Mouse (Mus musculus) lung, adult 2 months (tissue): ENCODE measurements around the gene Tmem30c. TPM values are rescaled to one million over a fixed set of nuclear protein-coding genes. Genes with fewer than 3 reads are reported as not detected.

Experiments
- DNase-seq: peaks from one replicate; pipeline ENCODE4 v3.0.0; 2022
- H3K4me1 ChIP-seq: fragments of 200-500 bp; 2 replicates; pipeline ENCODE4 v1.6.1; 2011; ENCODE audit warnings: low read length; ENCODE audit not compliant: control insufficient read depth, insufficient read depth
- H3K4me3 ChIP-seq: fragments of 200-500 bp; replicated peaks from 2 replicates; pipeline ENCODE3; 2011; ENCODE audit warnings: low read depth, mild to moderate bottlenecking, control low read depth, low read length; ENCODE audit errors: extremely low read depth
- CTCF ChIP-seq: fragments of 200-500 bp; IDR thresholded peaks from 2 replicates; pipeline ENCODE4 v1.5.1; 2011; ENCODE audit warnings: mild to moderate bottlenecking, low read length, control low read depth; ENCODE audit not compliant: insufficient read depth
- POLR2A ChIP-seq: fragments of 200-500 bp; IDR thresholded peaks from 2 replicates; pipeline ENCODE4 v1.6.1; 2011; ENCODE audit warnings: low read depth, mild to moderate bottlenecking, control low read depth, low read length, borderline replicate concordance; ENCODE audit errors: extremely low read depth
- WGBS: fragments of 180-500 bp; shearing (Covaris S2); methylation state at CpG from one replicate; pipeline ENCODE4 v1.1.7; 2018; 5-methylcytosine and 5-hydroxymethylcytosine counted together
- polyA plus RNA-seq: library from polyadenylated mRNA; depleted of rRNA; stranded (reverse); fragments of >200 nt; gene quantifications from 2 replicates; pipeline ENCODE4 v1.2.3, GENCODE M21; 2012

Gene Tmem30c
- polyA plus RNA-seq, 1 experiment: not detected

- no peak for DNase-seq
- Histone ChIP-seq H3K4me1 (peaks cover 3% of the 10 kb centered on the region; the same call in 1 of the 2 replicates), H3K4me3 (no peak overlapping the region)
- no peak for TF ChIP-seq CTCF
- no peak for TF ChIP-seq POLR2A
- 94% methylated on average over 13 of the region's 13 CpGs for WGBS
Measured at GRCm38 (mm10) chr16:57269751-57270150, 22.9 kb downstream of the Tmem30c start.

- Histone ChIP-seq H3K4me1 (peaks cover 3% of the 10 kb centered on the region; the same call in 1 of the 2 replicates), H3K4me3 (no peak overlapping the region)
- WGBS: 78% methylated on average over 14 of the region's 14 CpGs
- no peak for DNase-seq
- TF ChIP-seq POLR2A (no peak), CTCF (no peak)
Measured at GRCm38 (mm10) chr16:57268058-57268841, 24.4 kb downstream of the Tmem30c start.

- no peak overlapping the region for H3K4me3 ChIP-seq
- TF ChIP-seq CTCF (no peak), POLR2A (no peak)
- WGBS: 0% methylated on average over 1 of the region's 1 CpGs
- no peak for DNase-seq
- H3K4me1 ChIP-seq: peaks cover 3% of the 10 kb centered on the region; the same call in 1 of the 2 replicates
Measured at GRCm38 (mm10) chr16:57267068-57267467, 25.6 kb downstream of the Tmem30c start.

- DNase-seq: no peak
- TF ChIP-seq CTCF: no peak
- no peak for TF ChIP-seq POLR2A
- Histone ChIP-seq H3K4me1 (no peaks in the 10 kb centered on the region), H3K4me3 (no peak overlapping the region)
- 75% methylated on average over 10 of the region's 10 CpGs for WGBS
Measured at GRCm38 (mm10) chr16:57260152-57260551, 32.5 kb downstream of the Tmem30c start.

- Histone ChIP-seq H3K4me1 (no peaks in the 10 kb centered on the region), H3K4me3 (no peak overlapping the region)
- WGBS: 76% methylated on average over 13 of the region's 13 CpGs
- TF ChIP-seq CTCF (no peak), POLR2A (no peak)
- DNase-seq: no peak
Measured at GRCm38 (mm10) chr16:57259356-57260083, 33.1 kb downstream of the Tmem30c start.

- WGBS: 32% methylated on average over 7 of the region's 7 CpGs
- Histone ChIP-seq H3K4me1 (no peaks in the 10 kb centered on the region; the same call in 1 of the 2 replicates), H3K4me3 (no peak overlapping the region)
- DNase-seq: no peak
- no peak for TF ChIP-seq CTCF
- no peak for TF ChIP-seq POLR2A
Measured at GRCm38 (mm10) chr16:57251589-57252421, 40.9 kb downstream of the Tmem30c start.

GRCm38 (mm10) chr16:57250991-57251390 is 41.7 kb downstream of the Tmem30c start:
- no peak for TF ChIP-seq CTCF
- no peak for TF ChIP-seq POLR2A
- Histone ChIP-seq H3K4me1 (no peaks in the 10 kb centered on the region; the same call in 1 of the 2 replicates), H3K4me3 (no peak overlapping the region)
- 90% methylated on average over 4 of the region's 4 CpGs for WGBS
- no peak for DNase-seq

GRCm38 (mm10) chr16:57247464-57247863 is 45.2 kb downstream of the Tmem30c start:
- 90% methylated on average over 4 of the region's 4 CpGs for WGBS
- TF ChIP-seq POLR2A (no peak), CTCF (no peak)
- no peak for DNase-seq
- Histone ChIP-seq H3K4me1 (no peaks in the 10 kb centered on the region), H3K4me3 (no peak overlapping the region)

GRCm38 (mm10) chr16:57246596-57246995 is 46.1 kb downstream of the Tmem30c start:
- WGBS: 75% methylated on average over 3 of the region's 3 CpGs
- no peak for DNase-seq

More at GRCm38 (mm10) chr16:57246596-57246995, 46.1 kb downstream of the Tmem30c start:
- H3K4me3 ChIP-seq: no peak overlapping the region
- H3K4me1 ChIP-seq: no peaks in the 10 kb centered on the region
- TF ChIP-seq POLR2A: no peak
- TF ChIP-seq CTCF: no peak
